Mouse (Mus musculus) limb, embryonic 14.5 days (tissue): ENCODE data around the gene Rgmb. TPM values are rescaled to one million over a fixed set of nuclear protein-coding genes. Genes with fewer than 3 reads are reported as not detected.

Experiments used
- ATAC-seq: fragments of 200-750 bp; cut with Nextera tagmentation; 2 replicates; pipeline ENCODE4 v1.8.0; 2017; ENCODE audit warnings: low read depth, moderate number of reproducible peaks, moderate TSS enrichment; ENCODE audit not compliant: low FRiP score
- DNase-seq: peaks from one replicate; pipeline ENCODE4 v3.0.0-alpha.2; 2015; ENCODE audit warnings: low spot score
- H3K27ac ChIP-seq: fragments of 300-500 bp; sonication (generic); replicated peaks from 2 replicates; pipeline ENCODE4 v1.5.1; 2014; ENCODE audit warnings: low read depth, mild to moderate bottlenecking, low read length, moderate library complexity, mixed read lengths
- H3K27me3 ChIP-seq: fragments of 300-500 bp; sonication (generic); 2 replicates; pipeline ENCODE4 v1.6.1; 2014; ENCODE audit warnings: low read length, mixed read lengths; ENCODE audit not compliant: control insufficient read depth, insufficient read depth
- H3K36me3 ChIP-seq: fragments of 300-500 bp; sonication (generic); 2 replicates; pipeline ENCODE4 v1.6.1; 2014; ENCODE audit warnings: mild to moderate bottlenecking, low read length, moderate library complexity, mixed read lengths; ENCODE audit not compliant: control insufficient read depth, insufficient read depth
- H3K4me1 ChIP-seq: fragments of 300-500 bp; sonication (generic); 2 replicates; pipeline ENCODE4 v1.6.1; 2014; ENCODE audit warnings: antibody characterized with exemption, low read length, mixed read lengths; ENCODE audit not compliant: control insufficient read depth, insufficient read depth
- H3K4me2 ChIP-seq: fragments of 300-500 bp; sonication (generic); replicated peaks from 2 replicates; pipeline ENCODE4 v1.6.1; 2014; ENCODE audit warnings: low read depth, mild to moderate bottlenecking, low read length, moderate library complexity; ENCODE audit not compliant: severe bottlenecking
- H3K4me3 ChIP-seq: fragments of 300-500 bp; sonication (generic); replicated peaks from 2 replicates; pipeline ENCODE4 v1.5.1; 2014; ENCODE audit warnings: low read length
- H3K9ac ChIP-seq: fragments of 300-500 bp; sonication (generic); 2 replicates; pipeline ENCODE4 v1.6.1; 2014; ENCODE audit warnings: mild to moderate bottlenecking, low read depth, low read length, moderate library complexity; ENCODE audit not compliant: severe bottlenecking
- H3K9me3 ChIP-seq: fragments of 300-500 bp; sonication (generic); 2 replicates; pipeline ENCODE4 v1.6.1; 2016; ENCODE audit warnings: low read length; ENCODE audit not compliant: control insufficient read depth
- POLR2A ChIP-seq: fragments of 200-500 bp; IDR thresholded peaks from 2 replicates; pipeline ENCODE4 v1.8.0; 2012; ENCODE audit warnings: inconsistent platforms, mild to moderate bottlenecking, moderate library complexity, borderline replicate concordance; ENCODE audit not compliant: insufficient read depth, insufficient read length; ENCODE audit errors: extremely low read depth
- WGBS: fragments of 180-500 bp; shearing (Covaris S2); extraction: QIAGEN DNeasy Blood & Tissue Kit; methylation state at CpG from one replicate; pipeline ENCODE4 v1.1.7; 2014; 5-methylcytosine and 5-hydroxymethylcytosine counted together
- polyA plus RNA-seq, 2 experiments: library from polyadenylated mRNA; depleted of rRNA in 1 of 2; stranded (reverse) in 1 of 2; unstranded in 1 of 2; fragments of >200 nt; fragmentation: Nextera tagmentation in 1 of 2; extraction: Ambion mirVana in 1 of 2; gene quantifications; 2 replicates each; pipeline versions ENCODE4 v1.2.1 to v1.2.3; 2012 to 2014

Gene Rgmb
- polyA plus RNA-seq, 2 experiments, result 37.7 to 52.0 TPM

DNA sequence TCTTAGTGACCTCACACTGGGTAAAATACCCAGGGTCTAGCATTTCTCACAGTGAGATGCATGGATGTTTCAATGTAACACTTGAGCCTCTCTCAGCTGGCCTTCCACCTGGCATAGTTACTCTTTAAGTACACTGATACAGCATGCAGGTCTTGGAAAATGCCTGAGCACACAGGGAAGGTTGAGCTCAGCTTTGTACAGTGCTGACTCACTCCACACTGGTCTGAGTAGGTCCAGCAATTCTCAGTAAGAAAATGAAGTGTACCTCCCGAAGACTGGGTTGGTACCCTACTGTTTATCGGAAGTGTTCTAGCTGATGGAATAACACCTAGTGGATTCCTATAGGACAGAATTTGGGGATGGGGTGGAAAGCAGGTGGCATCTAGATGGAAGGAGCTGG, 13.2 kb downstream of the Rgmb start:
- no peak for DNase-seq
- peaks cover 32% of the 10 kb centered on the region for H3K36me3 ChIP-seq
- H3K4me2 ChIP-seq, result no peak overlapping the region
- peaks cover 38% of the 10 kb centered on the region for H3K4me1 ChIP-seq
- H3K4me3 ChIP-seq, result no peak overlapping the region
- no peaks in the 10 kb centered on the region for H3K27me3 ChIP-seq
- no peak for TF ChIP-seq POLR2A
- ATAC-seq, result 0 out of 2 replicates have a peak, but pooled peaks have one; percentile 13
- WGBS, result 91% methylated on average over 2 of the region's 2 CpGs
- no peak overlapping the region for H3K9ac ChIP-seq
- no peak overlapping the region for H3K27ac ChIP-seq
- H3K9me3 ChIP-seq, result no peaks in the 10 kb centered on the region

DNA sequence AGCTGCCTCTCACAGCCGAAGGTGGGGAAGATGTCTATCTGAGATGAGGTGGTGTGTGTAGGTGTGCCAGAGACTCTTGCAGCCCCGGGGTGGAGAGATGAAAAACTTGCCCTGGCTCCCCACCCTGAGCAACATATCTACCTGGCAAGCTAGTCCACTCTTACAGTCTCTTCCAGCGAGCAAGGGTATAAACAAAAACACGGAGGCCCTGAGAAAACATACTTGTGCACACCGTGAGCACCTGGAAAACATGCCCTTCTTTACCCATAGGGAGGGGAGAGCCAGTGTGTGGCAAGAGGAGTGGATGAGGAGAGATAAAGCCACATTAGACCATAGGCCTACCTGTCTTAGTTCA, 13.8 kb downstream of the Rgmb start:
- H3K27ac ChIP-seq, result no peak overlapping the region

DNA sequence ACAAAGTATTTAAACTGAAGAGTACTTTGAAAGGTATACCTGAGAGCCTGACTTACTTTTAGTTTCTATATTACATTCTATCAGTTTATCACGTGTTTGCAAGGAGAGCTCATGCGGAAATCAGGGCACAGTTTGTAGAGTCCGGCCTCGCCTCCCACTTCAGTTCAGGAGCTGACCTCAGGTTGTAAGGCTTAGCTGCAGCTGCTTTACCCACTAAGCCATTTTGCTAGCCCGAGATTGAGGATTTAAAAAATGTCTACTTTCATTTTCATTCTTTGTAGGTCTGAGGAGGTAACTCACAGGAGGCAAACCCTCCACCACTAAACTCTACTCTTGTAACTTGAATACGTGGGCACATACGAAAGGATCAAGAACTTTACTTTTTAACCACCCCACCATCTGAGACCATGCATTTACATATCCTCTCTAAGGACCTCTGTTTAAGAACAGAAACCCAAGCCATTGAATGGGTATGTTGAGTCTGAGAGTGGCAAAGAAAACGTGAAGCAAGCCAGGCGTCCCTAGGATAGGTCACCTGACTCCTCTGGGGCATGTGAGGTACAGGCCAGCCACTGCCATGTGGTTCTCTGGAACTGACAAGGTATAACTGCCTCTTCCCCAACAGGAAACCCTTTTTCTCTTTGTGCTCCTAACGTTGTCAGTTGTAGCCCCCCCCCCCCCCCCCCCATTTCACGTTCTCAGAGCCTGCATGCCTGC, 14.3 kb downstream of the Rgmb start:
- WGBS, result 82% methylated on average over 9 of the region's 11 CpGs
- no peak overlapping the region for H3K4me2 ChIP-seq
- no peak for DNase-seq

More for the DNA sequence above, 13.8 kb downstream of the Rgmb start:
- no peak overlapping the region for H3K4me2 ChIP-seq
- H3K4me1 ChIP-seq, result peaks cover 43% of the 10 kb centered on the region
- no peak for DNase-seq
- H3K27me3 ChIP-seq, result no peaks in the 10 kb centered on the region
- H3K9ac ChIP-seq, result no peak overlapping the region
- no peak for TF ChIP-seq POLR2A
- H3K36me3 ChIP-seq, result peaks cover 32% of the 10 kb centered on the region
- 77% methylated on average over 5 of the region's 5 CpGs for WGBS
- no peak overlapping the region for H3K4me3 ChIP-seq
- H3K9me3 ChIP-seq, result no peaks in the 10 kb centered on the region
- ATAC-seq, result no peak

DNA sequence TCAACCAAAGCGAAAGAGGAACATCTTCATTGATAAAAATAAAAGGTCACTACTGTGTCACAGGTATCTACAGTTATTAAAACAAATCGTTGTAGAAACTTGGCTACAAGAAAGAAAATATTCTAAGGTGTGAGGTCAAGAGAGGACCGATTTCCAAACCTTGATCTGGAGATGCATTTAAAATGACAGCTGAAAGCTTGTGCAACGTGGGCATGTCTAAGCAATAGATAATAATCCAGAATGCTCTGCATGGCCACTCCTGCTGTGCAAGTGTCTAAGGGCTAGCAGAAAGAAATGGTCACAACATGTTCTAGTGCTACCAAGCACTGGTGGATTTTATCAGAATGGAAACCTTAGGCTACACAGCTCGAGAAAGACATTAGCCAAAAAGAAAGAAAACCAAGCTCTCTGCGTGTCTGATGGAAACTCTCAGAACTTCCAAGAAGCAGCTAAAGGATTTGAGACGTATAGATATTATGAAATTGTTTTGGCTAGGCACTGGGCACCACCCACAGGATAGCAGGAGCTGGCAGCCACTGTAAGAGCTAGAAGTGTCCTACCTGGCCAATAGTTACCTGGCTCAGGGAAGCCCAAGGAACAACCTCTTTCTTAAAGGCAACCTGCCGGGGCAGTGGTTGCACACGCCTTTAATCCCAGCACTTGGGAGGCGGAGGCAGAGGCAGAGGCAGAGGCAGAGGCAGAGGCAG, 15.4 kb downstream of the Rgmb start:
- Histone ChIP-seq H3K36me3 (peaks cover 31% of the 10 kb centered on the region), H3K9ac (no peak overlapping the region), H3K4me1 (peaks cover 38% of the 10 kb centered on the region), H3K27me3 (no peaks in the 10 kb centered on the region), H3K9me3 (no peaks in the 10 kb centered on the region), H3K4me3 (no peak overlapping the region), H3K27ac (no peak overlapping the region), H3K4me2 (no peak overlapping the region)
- no peak for TF ChIP-seq POLR2A
- DNase-seq, result no peak
- no peak for ATAC-seq
- WGBS, result 85% methylated on average over 10 of the region's 10 CpGs

More for the DNA sequence above, 14.3 kb downstream of the Rgmb start:
- Histone ChIP-seq H3K9me3 (no peaks in the 10 kb centered on the region), H3K4me3 (no peak overlapping the region), H3K27ac (no peak overlapping the region), H3K27me3 (no peaks in the 10 kb centered on the region), H3K36me3 (peaks cover 32% of the 10 kb centered on the region), H3K4me1 (peaks cover 44% of the 10 kb centered on the region), H3K9ac (no peak overlapping the region)
- no peak for TF ChIP-seq POLR2A
- ATAC-seq, result no peak

DNA sequence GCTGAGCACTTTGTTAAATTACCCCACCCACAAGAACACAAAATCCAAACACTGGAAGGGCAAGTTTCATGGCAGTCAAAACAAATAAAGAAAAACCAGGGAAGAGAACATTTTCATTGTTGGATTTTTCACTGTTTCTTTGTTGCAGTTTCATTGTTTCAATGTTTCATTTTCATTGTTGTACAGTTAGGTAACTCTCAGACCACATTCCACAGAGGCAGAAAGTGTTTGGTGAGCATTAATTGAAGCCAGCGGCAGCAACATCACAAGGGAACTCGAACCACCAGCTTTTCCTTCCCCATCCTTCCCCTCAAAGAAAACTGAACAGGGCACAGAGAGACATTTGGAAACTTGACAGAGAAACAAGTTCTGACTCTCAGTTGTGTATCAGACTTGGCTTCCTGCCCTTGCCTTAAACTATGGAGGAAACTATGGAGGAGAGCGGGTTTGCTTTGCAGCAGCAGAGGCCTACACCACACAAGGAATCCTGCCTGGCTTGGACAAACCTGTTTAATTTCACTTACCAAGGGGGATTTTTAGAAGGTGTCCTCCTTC, 17.1 kb downstream of the Rgmb start:
- WGBS, result 30% methylated on average over 3 of the region's 3 CpGs
- Histone ChIP-seq H3K9ac (no peak overlapping the region), H3K4me2 (no peak overlapping the region), H3K4me1 (peaks cover 37% of the 10 kb centered on the region), H3K9me3 (no peaks in the 10 kb centered on the region), H3K27ac (peak overlapping the region; percentile 3; the same call in 1 of the 2 replicates), H3K4me3 (no peak overlapping the region), H3K36me3 (peaks cover 31% of the 10 kb centered on the region), H3K27me3 (no peaks in the 10 kb centered on the region)
- no peak for TF ChIP-seq POLR2A
- DNase-seq, result peak; percentile 74
- no peak for ATAC-seq
